Comparison of ENCODE assay signal across 13 mouse cellular contexts in the genomic region with DNA sequence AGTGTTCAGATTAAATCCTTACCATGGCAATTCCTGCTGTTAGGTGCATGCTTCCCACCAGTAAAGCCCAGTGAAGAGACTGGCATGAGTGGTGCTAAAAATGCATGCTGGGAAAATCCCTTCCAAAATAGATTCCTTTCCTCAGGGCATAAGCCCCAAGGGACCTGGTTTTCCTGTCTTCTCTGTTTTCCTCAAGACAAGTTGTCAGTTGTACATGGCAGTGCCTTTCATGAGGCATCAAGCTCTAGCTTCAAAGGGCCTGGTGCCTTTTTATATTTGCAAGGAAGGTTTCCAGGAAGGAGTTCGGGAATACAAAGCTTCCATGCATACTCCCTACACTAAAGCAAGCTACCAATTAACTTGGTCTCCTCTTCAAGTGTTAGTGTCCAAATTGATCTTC.
"Had no signal": no experiment of that assay in that cellular context is flagged by ENCODE, and none has a peak within 500 bp of the region (broad histone marks: within the 10 kb centered on the region; RNA-seq: fewer than 3 reads in every experiment).

No protein-coding gene starts in this region.

- H3K9ac ChIP-seq: kidney, embryonic 15.5 days; liver, embryonic 13.5 days had no signal

- H3K4me3 ChIP-seq: kidney, embryonic 15.5 days; left cerebral cortex, adult 2 months; liver, embryonic 13.5 days had no signal

- ATAC-seq: midbrain, embryonic 16.5 days had no signal

- H3K36me3 ChIP-seq: kidney, embryonic 15.5 days; liver, embryonic 13.5 days had no signal

- H3K27ac ChIP-seq: kidney, embryonic 15.5 days; left cerebral cortex, adult 2 months; liver, embryonic 13.5 days had no signal

- H3K27me3 ChIP-seq: kidney, embryonic 15.5 days; liver, embryonic 13.5 days had no signal

- DNase-seq: kidney, adult 8-10 months; kidney, postnatal 10 days; kidney, postnatal 36 days; layer of hippocampus, postnatal 36 days; liver, embryonic 13.5 days; lung, adult 2 months; lung, postnatal 14 days; lung, postnatal 4 days; thymus, adult 18-20 months; thymus, postnatal 36 days had no signal

- H3K4me2 ChIP-seq: kidney, embryonic 15.5 days; liver, embryonic 13.5 days had no signal

- H3K9me3 ChIP-seq: kidney, embryonic 15.5 days; liver, embryonic 13.5 days had no signal

- H3K4me1 ChIP-seq: kidney, embryonic 15.5 days; liver, embryonic 13.5 days had no signal
